Mouse (Mus musculus): ENCODE data around the gene Fbxo10. TPM values are rescaled to one million over a fixed set of nuclear protein-coding genes. Genes with fewer than 3 reads are reported as not detected.
"Not testable (repeated sequence)": the region's sequence is repeated elsewhere in the genome, so short reads cannot be mapped to it uniquely, and the experiment has no call there.

Gene Fbxo10
- polyA plus RNA-seq, 1 experiment from 2014 or later = 9.4 TPM

- 65% methylated on average over 2 of the region's 2 CpGs for WGBS
- no peak for ATAC-seq (replicated peaks; ENCODE audit: low FRiP score, low TSS enrichment, low read depth)
Observed at GRCm38 (mm10) chr4:45064577-45064976, 19.8 kb downstream of the Fbxo10 start.

GRCm38 (mm10) chr4:45063836-45064235 lies 20.6 kb downstream of the Fbxo10 start:
- H3K4me1 ChIP-seq (replicated peaks; ENCODE audit: control insufficient read depth, insufficient read depth, low read length); ATAC-seq (replicated peaks; ENCODE audit: low FRiP score, low TSS enrichment, low read depth); H3K27ac ChIP-seq (ENCODE audit: low read depth); H3K27me3 ChIP-seq (replicated peaks; ENCODE audit: control insufficient read depth, insufficient read depth, low read length); H3K4me3 ChIP-seq (ENCODE audit: low read depth, low read length); DNase-seq (ENCODE audit: low spot score); H3K4me2 ChIP-seq (ENCODE audit: low read length); H3K9ac ChIP-seq (ENCODE audit: low read length); H3K9me3 ChIP-seq (ENCODE audit: control insufficient read depth, low read length): not testable (repeated sequence)
- WGBS = 81% methylated on average over 1 of the region's 1 CpGs
- peaks cover 27% of the 10 kb centered on the region for H3K36me3 ChIP-seq (ENCODE audit: control insufficient read depth, insufficient read depth, low read length)

More at GRCm38 (mm10) chr4:45064577-45064976, 19.8 kb downstream of the Fbxo10 start:
- no peaks in the 10 kb centered on the region for H3K9me3 ChIP-seq (ENCODE audit: control insufficient read depth, low read length)
- H3K4me2 ChIP-seq (ENCODE audit: low read length) = no peak overlapping the region
- H3K4me3 ChIP-seq (ENCODE audit: low read depth, low read length) = no peak overlapping the region
- peaks cover 20% of the 10 kb centered on the region for H3K36me3 ChIP-seq (ENCODE audit: control insufficient read depth, insufficient read depth, low read length)
- no peaks in the 10 kb centered on the region for H3K4me1 ChIP-seq (replicated peaks; ENCODE audit: control insufficient read depth, insufficient read depth, low read length)
- no peak for DNase-seq (ENCODE audit: low spot score)
- no peak overlapping the region for H3K27ac ChIP-seq (ENCODE audit: low read depth)
- H3K9ac ChIP-seq (ENCODE audit: low read length) = no peak overlapping the region
- no peaks in the 10 kb centered on the region for H3K27me3 ChIP-seq (replicated peaks; ENCODE audit: control insufficient read depth, insufficient read depth, low read length)

- no peaks in the 10 kb centered on the region for H3K9me3 ChIP-seq (ENCODE audit: control insufficient read depth, low read length)
- H3K9ac ChIP-seq (ENCODE audit: low read length) = no peak overlapping the region
- H3K4me3 ChIP-seq (ENCODE audit: low read depth, low read length) = no peak overlapping the region
- peaks cover 37% of the 10 kb centered on the region for H3K36me3 ChIP-seq (ENCODE audit: control insufficient read depth, insufficient read depth, low read length)
- no peak overlapping the region for H3K4me2 ChIP-seq (ENCODE audit: low read length)
- DNase-seq (ENCODE audit: low spot score) (no peak), ATAC-seq (replicated peaks; ENCODE audit: low FRiP score, low TSS enrichment, low read depth) (no peak)
- no peak overlapping the region for H3K27ac ChIP-seq (ENCODE audit: low read depth)
- H3K27me3 ChIP-seq (replicated peaks; ENCODE audit: control insufficient read depth, insufficient read depth, low read length) = no peaks in the 10 kb centered on the region
- no peaks in the 10 kb centered on the region for H3K4me1 ChIP-seq (replicated peaks; ENCODE audit: control insufficient read depth, insufficient read depth, low read length)
- WGBS = 88% methylated on average over 8 of the region's 8 CpGs
Observed at GRCm38 (mm10) chr4:45055451-45055850, 29.0 kb downstream of the Fbxo10 start.

GRCm38 (mm10) chr4:45054862-45055261 lies 29.5 kb downstream of the Fbxo10 start:
- 46% methylated on average over 3 of the region's 3 CpGs for WGBS
- Histone ChIP-seq H3K36me3 (ENCODE audit: control insufficient read depth, insufficient read depth, low read length) (peaks cover 36% of the 10 kb centered on the region), H3K4me2 (ENCODE audit: low read length) (no peak overlapping the region), H3K27ac (ENCODE audit: low read depth) (no peak overlapping the region), H3K4me1 (replicated peaks; ENCODE audit: control insufficient read depth, insufficient read depth, low read length) (no peaks in the 10 kb centered on the region), H3K9me3 (ENCODE audit: control insufficient read depth, low read length) (no peaks in the 10 kb centered on the region), H3K4me3 (ENCODE audit: low read depth, low read length) (no peak overlapping the region), H3K27me3 (replicated peaks; ENCODE audit: control insufficient read depth, insufficient read depth, low read length) (no peaks in the 10 kb centered on the region), H3K9ac (ENCODE audit: low read length) (no peak overlapping the region)
- DNase-seq (ENCODE audit: low spot score) = no peak
- no peak for ATAC-seq (replicated peaks; ENCODE audit: low FRiP score, low TSS enrichment, low read depth)

- H3K27ac ChIP-seq (ENCODE audit: low read depth) = no peak overlapping the region
- no peak overlapping the region for H3K9ac ChIP-seq (ENCODE audit: low read length)
- peaks cover 50% of the 10 kb centered on the region for H3K36me3 ChIP-seq (ENCODE audit: control insufficient read depth, insufficient read depth, low read length)
- no peaks in the 10 kb centered on the region for H3K9me3 ChIP-seq (ENCODE audit: control insufficient read depth, low read length)
- no peak overlapping the region for H3K4me2 ChIP-seq (ENCODE audit: low read length)
- no peak for ATAC-seq (replicated peaks; ENCODE audit: low FRiP score, low TSS enrichment, low read depth)
- no peak for DNase-seq (ENCODE audit: low spot score)
- no peaks in the 10 kb centered on the region for H3K27me3 ChIP-seq (replicated peaks; ENCODE audit: control insufficient read depth, insufficient read depth, low read length)
- 88% methylated on average over 9 of the region's 9 CpGs for WGBS
- H3K4me1 ChIP-seq (replicated peaks; ENCODE audit: control insufficient read depth, insufficient read depth, low read length) = no peaks in the 10 kb centered on the region
- H3K4me3 ChIP-seq (ENCODE audit: low read depth, low read length) = no peak overlapping the region
Observed at GRCm38 (mm10) chr4:45047956-45048355, 36.4 kb downstream of the Fbxo10 start.

GRCm38 (mm10) chr4:45047286-45047887 lies 37.0 kb downstream of the Fbxo10 start:
- no peaks in the 10 kb centered on the region for H3K9me3 ChIP-seq (ENCODE audit: control insufficient read depth, low read length)
- H3K27me3 ChIP-seq (replicated peaks; ENCODE audit: control insufficient read depth, insufficient read depth, low read length) = no peaks in the 10 kb centered on the region
- H3K4me1 ChIP-seq (replicated peaks; ENCODE audit: control insufficient read depth, insufficient read depth, low read length) = no peaks in the 10 kb centered on the region
- H3K4me2 ChIP-seq (ENCODE audit: low read length) = no peak overlapping the region
- H3K27ac ChIP-seq (ENCODE audit: low read depth) = no peak overlapping the region
- no peak for ATAC-seq (replicated peaks; ENCODE audit: low FRiP score, low TSS enrichment, low read depth)
- no peak overlapping the region for H3K4me3 ChIP-seq (ENCODE audit: low read depth, low read length)
- no peak for DNase-seq (ENCODE audit: low spot score)
- peaks cover 50% of the 10 kb centered on the region for H3K36me3 ChIP-seq (ENCODE audit: control insufficient read depth, insufficient read depth, low read length)
- no peak overlapping the region for H3K9ac ChIP-seq (ENCODE audit: low read length)
- WGBS = 86% methylated on average over 9 of the region's 9 CpGs

- H3K4me1 ChIP-seq (replicated peaks; ENCODE audit: control insufficient read depth, insufficient read depth, low read length) = no peaks in the 10 kb centered on the region
- peaks cover 50% of the 10 kb centered on the region for H3K36me3 ChIP-seq (ENCODE audit: control insufficient read depth, insufficient read depth, low read length)
- H3K27me3 ChIP-seq (replicated peaks; ENCODE audit: control insufficient read depth, insufficient read depth, low read length) = no peaks in the 10 kb centered on the region
- no peak for ATAC-seq (replicated peaks; ENCODE audit: low FRiP score, low TSS enrichment, low read depth)
- DNase-seq (ENCODE audit: low spot score) = no peak
- 94% methylated on average over 5 of the region's 5 CpGs for WGBS
- H3K9me3 ChIP-seq (ENCODE audit: control insufficient read depth, low read length) = no peaks in the 10 kb centered on the region
- H3K9ac ChIP-seq (ENCODE audit: low read length) = no peak overlapping the region
- H3K27ac ChIP-seq (ENCODE audit: low read depth) = no peak overlapping the region
- H3K4me2 ChIP-seq (ENCODE audit: low read length) = no peak overlapping the region
- no peak overlapping the region for H3K4me3 ChIP-seq (ENCODE audit: low read depth, low read length)
Observed at GRCm38 (mm10) chr4:45046679-45047078, 37.7 kb downstream of the Fbxo10 start.

- H3K36me3 ChIP-seq (ENCODE audit: control insufficient read depth, insufficient read depth, low read length) = peaks cover 39% of the 10 kb centered on the region
- no peak overlapping the region for H3K4me2 ChIP-seq (ENCODE audit: low read length)
- H3K27me3 ChIP-seq (replicated peaks; ENCODE audit: control insufficient read depth, insufficient read depth, low read length) = no peaks in the 10 kb centered on the region
- H3K9me3 ChIP-seq (ENCODE audit: control insufficient read depth, low read length) = no peaks in the 10 kb centered on the region
- H3K27ac ChIP-seq (ENCODE audit: low read depth) = no peak overlapping the region
- H3K9ac ChIP-seq (ENCODE audit: low read length) = no peak overlapping the region
- no peak for DNase-seq (ENCODE audit: low spot score)
- H3K4me1 ChIP-seq (replicated peaks; ENCODE audit: control insufficient read depth, insufficient read depth, low read length) = no peaks in the 10 kb centered on the region
- ATAC-seq (replicated peaks; ENCODE audit: low FRiP score, low TSS enrichment, low read depth) = no peak
- WGBS = 85% methylated on average over 7 of the region's 7 CpGs
- no peak overlapping the region for H3K4me3 ChIP-seq (ENCODE audit: low read depth, low read length)
Observed at GRCm38 (mm10) chr4:45040795-45041194, 43.6 kb downstream of the Fbxo10 start.

- peaks cover 44% of the 10 kb centered on the region for H3K36me3 ChIP-seq (ENCODE audit: control insufficient read depth, insufficient read depth, low read length)
- ATAC-seq (replicated peaks; ENCODE audit: low FRiP score, low TSS enrichment, low read depth); H3K9ac ChIP-seq (ENCODE audit: low read length); H3K4me2 ChIP-seq (ENCODE audit: low read length); H3K4me3 ChIP-seq (ENCODE audit: low read depth, low read length); DNase-seq (ENCODE audit: low spot score); H3K4me1 ChIP-seq (replicated peaks; ENCODE audit: control insufficient read depth, insufficient read depth, low read length); H3K27me3 ChIP-seq (replicated peaks; ENCODE audit: control insufficient read depth, insufficient read depth, low read length); H3K9me3 ChIP-seq (ENCODE audit: control insufficient read depth, low read length); H3K27ac ChIP-seq (ENCODE audit: low read depth): not testable (repeated sequence)
- 94% methylated on average over 7 of the region's 7 CpGs for WGBS
Observed at GRCm38 (mm10) chr4:45039546-45039945, 44.9 kb downstream of the Fbxo10 start.
